ENCODE assay signal across 21 mouse cellular contexts in the genomic region with DNA sequence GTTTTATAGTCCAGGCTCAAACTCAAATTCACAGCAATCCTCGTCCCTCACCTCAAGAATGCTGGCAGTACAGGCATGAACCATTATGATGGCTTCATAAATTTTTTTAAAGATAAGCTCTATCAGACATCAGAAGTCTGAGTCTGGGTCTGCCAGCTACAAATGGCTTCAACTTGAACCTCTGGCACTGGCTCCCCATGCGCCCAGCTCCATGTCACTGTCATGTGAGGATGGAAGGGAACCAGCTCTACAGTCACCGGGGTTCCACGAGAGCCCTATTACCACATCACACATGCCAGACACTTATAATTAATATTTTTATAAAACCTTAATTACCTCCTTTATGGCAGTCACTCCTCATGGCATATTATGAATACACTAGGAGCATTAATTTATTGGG. TPM values are rescaled to one million over a fixed set of nuclear protein-coding genes. Genes with fewer than 3 reads are reported as not detected.
A peak's percentile ranks its signal among the peaks of the same experiment; 100 is the strongest.
DNase-seq lines count a peak whose midpoint lies in the region; ATAC-seq and TF ChIP-seq lines count a peak whose summit lies in the region.
"Had no signal": no experiment of that assay in that cellular context is flagged by ENCODE, and none has a peak within 500 bp of the region (broad histone marks: within the 10 kb centered on the region; RNA-seq: fewer than 3 reads in every experiment).

No protein-coding gene starts in this region.

- peak overlapping the region; percentile 50; the same call in 1 of the 2 replicates for H3K4me2 ChIP-seq in heart, embryonic 13.5 days
- peak overlapping the region; percentile 23; the same call in 1 of the 2 replicates for H3K4me2 ChIP-seq in lung, embryonic 14.5 days
- H3K4me2 ChIP-seq in stomach, embryonic 16.5 days (ENCODE audit: low read depth, low read length): no peak overlapping the region
- no peak overlapping the region for H3K4me2 ChIP-seq in stomach, postnatal 0 days (replicated peaks; ENCODE audit: low read depth)
- H3K4me2 ChIP-seq: embryonic facial prominence, embryonic 12.5 days; forebrain, embryonic 12.5 days; heart, embryonic 15.5 days had no signal

- DNase-seq in cerebellum, postnatal 10 days: peak; percentile 11 to 29
- no peak for DNase-seq in cerebellum, adult 11-12 months
- DNase-seq in heart, adult 18-20 months: no peak
- DNase-seq in lung, embryonic 14.5 days: no peak
- no peak for DNase-seq in lung, adult 2 months
- no peak for DNase-seq in stomach, postnatal 0 days (ENCODE audit: low spot score)
- DNase-seq: adrenal gland, adult 8-10 months; adrenal gland, postnatal 36 days; B cell, adult 2 months; cerebellum, adult 8-10 months; cerebellum, postnatal 25 days; forebrain, postnatal 0 days; gastrocnemius, postnatal 14 days had no signal

- no peaks in the 10 kb centered on the region for H3K36me3 ChIP-seq in heart, embryonic 13.5 days
- no peaks in the 10 kb centered on the region for H3K36me3 ChIP-seq in lung, embryonic 14.5 days (ENCODE audit: insufficient read depth)
- no peaks in the 10 kb centered on the region for H3K36me3 ChIP-seq in stomach, embryonic 16.5 days (ENCODE audit: control insufficient read depth, insufficient read depth, low read length)
- no peaks in the 10 kb centered on the region for H3K36me3 ChIP-seq in stomach, postnatal 0 days (ENCODE audit: control insufficient read depth, insufficient read depth, low read length)
- H3K36me3 ChIP-seq: embryonic facial prominence, embryonic 12.5 days; forebrain, embryonic 12.5 days; G1E; heart, embryonic 15.5 days had no signal

- H3K27ac ChIP-seq in heart, embryonic 13.5 days (replicated peaks): peak overlapping the region; percentile 75; the same call in 1 of the 2 replicates
- no peak overlapping the region for H3K27ac ChIP-seq in lung, embryonic 14.5 days (ENCODE audit: low read depth)
- H3K27ac ChIP-seq in stomach, embryonic 16.5 days (ENCODE audit: low read length): peak overlapping the region; percentile 55; the same call in 1 of the 2 replicates
- no peak overlapping the region for H3K27ac ChIP-seq in stomach, postnatal 0 days (replicated peaks)
- H3K27ac ChIP-seq: embryonic facial prominence, embryonic 12.5 days; hindbrain, postnatal 0 days had no signal

- no peaks in the 10 kb centered on the region for H3K27me3 ChIP-seq in heart, embryonic 13.5 days (replicated peaks)
- no peaks in the 10 kb centered on the region for H3K27me3 ChIP-seq in lung, embryonic 14.5 days (ENCODE audit: insufficient read depth, low read length)
- H3K27me3 ChIP-seq in stomach, embryonic 16.5 days (ENCODE audit: control insufficient read depth, insufficient read depth, low read length): no peaks in the 10 kb centered on the region
- H3K27me3 ChIP-seq in stomach, postnatal 0 days (ENCODE audit: control insufficient read depth, insufficient read depth, low read length): no peaks in the 10 kb centered on the region
- H3K27me3 ChIP-seq: embryonic facial prominence, embryonic 12.5 days; forebrain, embryonic 12.5 days; heart, embryonic 15.5 days had no signal

- H3K4me1 ChIP-seq in heart, embryonic 13.5 days: peaks cover 69% of the 10 kb centered on the region
- peaks cover 22% of the 10 kb centered on the region for H3K4me1 ChIP-seq in lung, embryonic 14.5 days (ENCODE audit: insufficient read depth)
- peaks cover 4% of the 10 kb centered on the region for H3K4me1 ChIP-seq in lung, adult 2 months (ENCODE audit: control insufficient read depth, insufficient read depth, low read length)
- peaks cover 26% of the 10 kb centered on the region for H3K4me1 ChIP-seq in stomach, embryonic 16.5 days (ENCODE audit: control insufficient read depth, insufficient read depth, low read length)
- H3K4me1 ChIP-seq in stomach, postnatal 0 days (replicated peaks; ENCODE audit: control insufficient read depth, insufficient read depth): peaks cover 4% of the 10 kb centered on the region; the same call in 1 of the 2 replicates

- ATAC-seq in heart, embryonic 13.5 days (ENCODE audit: extremely low read depth, insufficient number of reproducible peaks, low FRiP score, low TSS enrichment): no peak
- no peak for ATAC-seq in lung, embryonic 14.5 days (ENCODE audit: insufficient read depth)
- no peak for ATAC-seq in stomach, embryonic 16.5 days (ENCODE audit: insufficient read depth, low FRiP score)
- no peak for ATAC-seq in stomach, postnatal 0 days (ENCODE audit: low FRiP score, low TSS enrichment)
- ATAC-seq: CD4-positive, CD25-positive, alpha-beta regulatory T cell, adult 4 months; forebrain, postnatal 0 days; hindbrain, postnatal 0 days had no signal

- no peak for TF ChIP-seq POLR2A in lung, adult 2 months (IDR thresholded peaks at IDR 0.05; ENCODE audit: borderline replicate concordance, extremely low read depth, low read depth, low read length)

- TF ChIP-seq EP300 in stomach, postnatal 0 days (optimal IDR thresholded peaks at IDR 0.05): no peak

- no peak overlapping the region for H3K4me3 ChIP-seq in heart, embryonic 13.5 days
- H3K4me3 ChIP-seq in lung, embryonic 14.5 days (ENCODE audit: low read depth, low read length): no peak overlapping the region
- H3K4me3 ChIP-seq in lung, adult 2 months (replicated peaks; ENCODE audit: extremely low read depth, low read depth, low read length): no peak overlapping the region
- H3K4me3 ChIP-seq in stomach, embryonic 16.5 days (replicated peaks; ENCODE audit: low read length): no peak overlapping the region
- no peak overlapping the region for H3K4me3 ChIP-seq in stomach, postnatal 0 days (ENCODE audit: low read depth, low read length)
- H3K4me3 ChIP-seq: embryonic facial prominence, embryonic 12.5 days; forebrain, embryonic 12.5 days; heart, embryonic 15.5 days had no signal

- no peak overlapping the region for H3K9ac ChIP-seq in heart, embryonic 13.5 days
- no peak overlapping the region for H3K9ac ChIP-seq in lung, embryonic 14.5 days
- no peak overlapping the region for H3K9ac ChIP-seq in stomach, embryonic 16.5 days (ENCODE audit: low read length)
- H3K9ac ChIP-seq in stomach, postnatal 0 days (ENCODE audit: low read length): no peak overlapping the region
- H3K9ac ChIP-seq: embryonic facial prominence, embryonic 12.5 days; forebrain, embryonic 12.5 days; forebrain, postnatal 0 days; heart, embryonic 15.5 days had no signal

- WGBS in heart, embryonic 13.5 days: 54% methylated on average over 4 of the region's 4 CpGs
- WGBS in lung, embryonic 14.5 days: 35% methylated on average over 4 of the region's 4 CpGs
- 65% methylated on average over 4 of the region's 4 CpGs for WGBS in lung, adult 2 months
- WGBS in stomach, embryonic 16.5 days: 37% methylated on average over 4 of the region's 4 CpGs
- 36% methylated on average over 4 of the region's 4 CpGs for WGBS in stomach, postnatal 0 days

- TF ChIP-seq CTCF in lung, embryonic 14.5 days (IDR thresholded peaks at IDR 0.05; ENCODE audit: low read depth): no peak
- no peak for TF ChIP-seq CTCF in lung, adult 2 months (IDR thresholded peaks at IDR 0.05; ENCODE audit: insufficient read depth, low read length)
- no peak for TF ChIP-seq CTCF in stomach, postnatal 0 days (IDR thresholded peaks at IDR 0.05; ENCODE audit: low read depth)

- H3K9me3 ChIP-seq in heart, embryonic 13.5 days: no peaks in the 10 kb centered on the region
- no peaks in the 10 kb centered on the region for H3K9me3 ChIP-seq in lung, embryonic 14.5 days (ENCODE audit: low read depth, low read length)
- H3K9me3 ChIP-seq in stomach, embryonic 16.5 days (replicated peaks; ENCODE audit: control insufficient read depth, low read length): no peaks in the 10 kb centered on the region
- H3K9me3 ChIP-seq in stomach, postnatal 0 days (ENCODE audit: control insufficient read depth, low read length): no peaks in the 10 kb centered on the region
- H3K9me3 ChIP-seq: embryonic facial prominence, embryonic 12.5 days; forebrain, embryonic 12.5 days; heart, embryonic 15.5 days had no signal

RNA-seq across cellular contexts. Expression of a gene that starts 51.9 kb away (rescaled TPM):
- polyA plus RNA-seq in heart, embryonic 13.5 days (2015; fragmentation: Nextera tagmentation; extraction: Ambion mirVana): 7.3 and 7.5 TPM in 2 replicates
- total RNA-seq in heart, adult 18-20 months (2021): 10 to 100 TPM; 13.9 to 18.5 TPM
- 8.1 and 10.1 TPM in 2 replicates for polyA plus RNA-seq in lung, embryonic 14.5 days (2014; fragmentation: Nextera tagmentation; extraction: Ambion mirVana)
- 9.4 and 12.3 TPM in 2 replicates for polyA plus RNA-seq in lung, adult 2 months (2012; rRNA removed)
- polyA plus RNA-seq in stomach, embryonic 16.5 days (2015; fragmentation: Nextera tagmentation; extraction: Ambion mirVana): 8.7 and 8.9 TPM in 2 replicates
- 4.4 and 5.2 TPM in 2 replicates for polyA plus RNA-seq in stomach, postnatal 0 days (2015; fragmentation: Nextera tagmentation; extraction: Ambion mirVana)

Comparison
In these comparisons a context has a peak if more than half of its experiments do, and no peak if none do; other contexts are left out.
1. DNase-seq: peak in cerebellum, postnatal 10 days (2 of 2); none in cerebellum, adult 11-12 months (single experiment), heart, adult 18-20 months (0 of 2), lung, embryonic 14.5 days (single experiment), lung, adult 2 months (single experiment) and stomach, postnatal 0 days (single experiment).
2. H3K27ac ChIP-seq: peak in heart, embryonic 13.5 days (single experiment) and stomach, embryonic 16.5 days (single experiment); none in lung, embryonic 14.5 days (single experiment) and stomach, postnatal 0 days (single experiment).
3. H3K4me2 ChIP-seq: peak in heart, embryonic 13.5 days (single experiment) and lung, embryonic 14.5 days (single experiment); none in stomach, embryonic 16.5 days (single experiment) and stomach, postnatal 0 days (single experiment).